ENCODE assay signal across 9 mouse cellular contexts in the genomic region with DNA sequence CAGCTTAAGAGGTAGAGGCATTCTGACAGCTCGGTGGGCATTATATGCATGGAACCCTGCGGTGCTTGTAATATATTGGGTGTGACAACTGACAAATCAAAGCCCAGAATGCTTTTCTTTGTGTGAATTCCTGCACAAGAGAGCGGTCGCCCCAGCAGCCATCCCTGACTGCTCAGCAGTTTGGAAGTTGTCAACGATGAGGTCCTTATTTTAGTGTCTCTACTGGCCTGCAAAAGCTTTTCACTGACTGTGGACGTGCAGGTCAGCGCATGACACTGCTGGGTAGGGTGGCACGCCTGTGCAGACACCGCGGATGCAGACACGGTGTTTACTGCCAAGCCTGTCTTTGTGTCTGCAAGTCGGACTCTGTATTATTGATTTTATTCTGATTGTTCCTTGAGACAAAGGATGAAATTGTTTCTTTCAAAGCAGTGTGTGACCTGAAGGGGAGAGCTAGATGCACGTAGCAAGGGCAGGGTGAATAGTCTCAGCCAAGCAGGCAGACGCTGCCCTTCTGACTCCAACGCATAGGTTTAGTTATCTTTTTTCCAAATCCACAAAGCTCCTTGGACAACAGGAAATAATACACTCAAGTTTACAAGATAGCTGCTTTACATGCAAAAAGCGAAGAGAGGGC.
A peak's percentile ranks its signal among the peaks of the same experiment; 100 is the strongest.
DNase-seq lines count a peak whose midpoint lies in the region; ATAC-seq and TF ChIP-seq lines count a peak whose summit lies in the region.
"Had no signal": no experiment of that assay in that cellular context is flagged by ENCODE, and none has a peak within 500 bp of the region (broad histone marks: within the 10 kb centered on the region; RNA-seq: fewer than 3 reads in every experiment).

No protein-coding gene starts in this region.

- no peaks in the 10 kb centered on the region for H3K9me3 ChIP-seq in hindbrain, embryonic 10.5 days
- no peaks in the 10 kb centered on the region for H3K9me3 ChIP-seq in lung, embryonic 14.5 days (ENCODE audit: low read depth, low read length)

- H3K36me3 ChIP-seq in hindbrain, embryonic 10.5 days = no peaks in the 10 kb centered on the region
- H3K36me3 ChIP-seq in lung, embryonic 14.5 days (ENCODE audit: insufficient read depth) = no peaks in the 10 kb centered on the region
- H3K36me3 ChIP-seq in small intestine, adult 2 months (ENCODE audit: control insufficient read depth, insufficient read depth, low read length) = no peaks in the 10 kb centered on the region

- H3K4me1 ChIP-seq in cerebellum, adult 2 months (ENCODE audit: control insufficient read depth, insufficient read depth, low read length) = peaks cover 3% of the 10 kb centered on the region; the same call in 1 of the 2 replicates
- H3K4me1 ChIP-seq in hindbrain, embryonic 10.5 days (replicated peaks) = peaks cover 31% of the 10 kb centered on the region
- H3K4me1 ChIP-seq in lung, embryonic 14.5 days (ENCODE audit: insufficient read depth) = no peaks in the 10 kb centered on the region
- H3K4me1 ChIP-seq in small intestine, adult 2 months (ENCODE audit: control insufficient read depth, insufficient read depth, insufficient read length, low read length) = peaks cover 5% of the 10 kb centered on the region

- 8% methylated on average over 16 of the region's 16 CpGs for WGBS in cerebellum, adult 2 months
- 15% methylated on average over 16 of the region's 16 CpGs for WGBS in hindbrain, embryonic 10.5 days
- WGBS in lung, embryonic 14.5 days = 22% methylated on average over 16 of the region's 16 CpGs
- 14% methylated on average over 16 of the region's 16 CpGs for WGBS in small intestine, adult 2 months

- H3K9ac ChIP-seq in lung, embryonic 14.5 days = no peak overlapping the region

- no peak for ATAC-seq in lung, embryonic 14.5 days (ENCODE audit: insufficient read depth)

- H3K27ac ChIP-seq in cerebellum, adult 2 months (ENCODE audit: insufficient read depth, low read length) = no peak overlapping the region
- peak overlapping the region; percentile 88 for H3K27ac ChIP-seq in hindbrain, embryonic 10.5 days
- H3K27ac ChIP-seq in lung, embryonic 14.5 days (ENCODE audit: low read depth) = no peak overlapping the region
- H3K27ac ChIP-seq in small intestine, adult 2 months (ENCODE audit: insufficient read depth, low read depth, low read length) = no peak overlapping the region
- H3K27ac ChIP-seq: macrophage had no signal

- H3K27me3 ChIP-seq in cerebellum, adult 2 months (ENCODE audit: control insufficient read depth, insufficient read depth, low read length) = no peaks in the 10 kb centered on the region
- peaks cover 37% of the 10 kb centered on the region for H3K27me3 ChIP-seq in hindbrain, embryonic 10.5 days (ENCODE audit: insufficient read depth, poor library complexity, severe bottlenecking)
- H3K27me3 ChIP-seq in lung, embryonic 14.5 days (ENCODE audit: insufficient read depth, low read length) = no peaks in the 10 kb centered on the region
- H3K27me3 ChIP-seq in small intestine, adult 2 months (ENCODE audit: control insufficient read depth, insufficient read depth, low read length) = no peaks in the 10 kb centered on the region

- peak overlapping the region; percentile 51 for H3K4me3 ChIP-seq in cerebellum, adult 2 months (replicated peaks; ENCODE audit: insufficient read depth, low read depth, low read length)
- peak overlapping the region; percentile 50 for H3K4me3 ChIP-seq in hindbrain, embryonic 10.5 days
- H3K4me3 ChIP-seq in lung, embryonic 14.5 days (ENCODE audit: low read depth, low read length) = peak overlapping the region; percentile 18; the same call in 1 of the 2 replicates
- peak overlapping the region; percentile 22; the same call in 1 of the 2 replicates for H3K4me3 ChIP-seq in small intestine, adult 2 months (ENCODE audit: low read depth, low read length)

- TF ChIP-seq CTCF in cerebellum, adult 2 months (IDR thresholded peaks at IDR 0.05; ENCODE audit: borderline replicate concordance, insufficient read depth, low read depth, low read length) = no peak
- no peak for TF ChIP-seq CTCF in lung, embryonic 14.5 days (IDR thresholded peaks at IDR 0.05; ENCODE audit: low read depth)
- TF ChIP-seq CTCF in small intestine, adult 2 months (IDR thresholded peaks at IDR 0.05; ENCODE audit: extremely low read depth, insufficient read length, insufficient replicate concordance, low read depth, low read length) = no peak

- TF ChIP-seq POLR2A in cerebellum, adult 2 months (IDR thresholded peaks at IDR 0.05; ENCODE audit: borderline replicate concordance, insufficient read depth, low read length) = no peak
- no peak for TF ChIP-seq POLR2A in small intestine, adult 2 months (IDR thresholded peaks at IDR 0.05; ENCODE audit: low read depth, low read length)

- peak; percentile 41 for DNase-seq in brain, adult 2 months (ENCODE audit: low read depth, low spot score)
- DNase-seq in cerebellum, adult 2 months = peak; percentile 38 to 48
- DNase-seq in hindbrain, embryonic 10.5 days (ENCODE audit: low spot score) = peak; percentile 51
- no peak for DNase-seq in lung, embryonic 14.5 days
- no peak for DNase-seq in thymus, postnatal 25 days
- no peak for DNase-seq in adipocyte (ENCODE audit: low spot score)
- DNase-seq in spleen, postnatal 36 days (ENCODE audit: low spot score in 2 of 2) = no peak

- H3K4me2 ChIP-seq in lung, embryonic 14.5 days = peak overlapping the region; percentile 63

Comparison
In these comparisons a context has a peak if more than half of its experiments do, and no peak if none do; other contexts are left out.
1. DNase-seq: peak in brain, adult 2 months (single experiment), cerebellum, adult 2 months (2 of 2) and hindbrain, embryonic 10.5 days (single experiment); none in lung, embryonic 14.5 days (single experiment), thymus, postnatal 25 days (single experiment), adipocyte (single experiment) and spleen, postnatal 36 days (0 of 2).
2. Peak in every context shown above with its lines, with median percentiles within 50 percentile points of each other: H3K4me3 ChIP-seq.